Mouse (Mus musculus) gastrocnemius, postnatal 25 days (tissue): ENCODE measurements at regions not wholly inside any gene's neighbourhood (a gene's known extent, or its start where the extent isn't known, plus 50 kb on each side); places are given as distances from the start of the nearest gene placed in this dataset.
A peak's percentile ranks its signal among the peaks of the same experiment; 100 is the strongest.

ENCODE experiments used
- DNase-seq: peaks from one replicate; pipeline ENCODE4 v3.0.0; 2022

DNA sequence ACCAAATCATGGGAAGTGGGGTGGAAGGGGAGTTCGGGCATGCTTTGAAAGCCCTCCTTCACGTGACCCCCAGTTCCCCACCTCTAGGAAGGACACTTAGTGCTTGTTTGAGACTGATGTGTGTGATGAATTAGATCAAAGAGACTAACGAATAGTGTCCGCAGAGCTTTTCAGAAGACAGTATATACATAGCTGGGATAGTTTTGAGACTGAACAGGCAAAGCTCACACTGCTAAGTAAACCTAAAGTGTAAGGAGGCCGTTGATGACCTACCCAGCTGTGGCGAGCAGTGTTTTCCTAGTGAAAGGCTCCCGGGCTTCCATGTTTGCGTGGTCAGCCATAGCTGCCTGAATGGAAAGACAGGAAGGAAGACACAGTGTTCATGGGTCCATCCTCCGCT is 288.3 kb upstream of the Zfp507 start:
- no peak for DNase-seq

DNA sequence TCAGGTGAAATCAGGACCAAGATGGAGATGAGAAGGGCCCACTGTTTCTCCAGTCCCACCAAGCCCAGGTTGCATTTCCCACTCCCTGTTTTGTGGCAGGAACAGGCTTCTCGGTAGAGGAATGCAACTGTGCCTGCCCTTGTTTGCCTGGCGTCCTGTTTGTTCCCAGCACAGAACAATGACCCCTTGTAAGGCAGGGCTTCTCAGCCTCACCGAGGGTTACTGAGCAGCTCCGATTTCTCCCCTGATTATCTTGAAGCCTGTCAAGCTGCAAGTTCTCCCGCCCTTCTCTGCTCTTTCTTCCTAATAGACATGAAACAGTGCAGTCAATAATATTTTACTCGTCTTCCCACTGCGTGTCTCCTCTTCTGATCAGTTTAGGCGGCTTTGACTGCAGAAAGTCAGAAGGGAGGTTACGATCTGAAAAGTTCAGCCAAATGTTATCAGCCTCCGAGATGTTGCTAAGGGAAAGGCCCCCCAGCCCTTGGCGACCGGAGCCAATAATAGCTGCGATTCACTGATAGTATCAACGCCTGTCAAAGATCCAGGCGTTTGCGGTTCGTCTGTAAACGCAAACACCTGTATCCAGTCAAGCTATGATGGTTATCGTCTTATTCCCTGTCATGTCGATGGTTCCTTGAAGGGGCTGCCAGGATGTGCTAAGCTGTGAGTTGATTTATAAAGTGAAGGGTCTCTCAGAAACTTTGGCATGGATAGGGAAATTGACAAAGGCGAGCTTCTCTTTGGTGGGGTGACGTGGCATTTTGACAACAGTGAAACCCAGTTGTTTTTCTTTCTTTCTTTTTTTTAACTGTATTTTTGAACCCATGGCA is 287.7 kb upstream of the Zfp507 start:
- no peak for DNase-seq

GRCm38 (mm10) chr7:36087598-36087997 is 284.8 kb upstream of the Zfp507 start:
- no peak for DNase-seq

DNA sequence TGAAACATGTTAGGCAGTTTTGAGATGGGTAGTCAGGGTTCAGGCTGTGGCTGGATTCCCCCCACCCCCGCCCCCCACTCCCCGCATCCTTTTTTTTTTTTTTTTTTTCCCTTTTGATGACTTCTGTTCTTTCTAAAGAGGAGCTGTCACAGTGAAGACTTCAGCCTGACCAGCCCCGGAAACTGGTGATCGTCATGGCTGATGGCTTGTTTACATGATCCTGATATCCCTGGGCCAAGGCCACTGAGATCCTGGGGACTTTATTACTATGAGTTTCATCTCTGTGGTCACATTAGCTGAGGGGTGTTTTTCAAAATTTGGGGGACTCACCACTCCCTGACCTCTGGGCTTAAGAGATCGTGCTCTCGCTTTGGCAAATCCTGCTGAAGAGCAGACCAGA is 275.9 kb upstream of the Zfp507 start:
- no peak for DNase-seq

DNA sequence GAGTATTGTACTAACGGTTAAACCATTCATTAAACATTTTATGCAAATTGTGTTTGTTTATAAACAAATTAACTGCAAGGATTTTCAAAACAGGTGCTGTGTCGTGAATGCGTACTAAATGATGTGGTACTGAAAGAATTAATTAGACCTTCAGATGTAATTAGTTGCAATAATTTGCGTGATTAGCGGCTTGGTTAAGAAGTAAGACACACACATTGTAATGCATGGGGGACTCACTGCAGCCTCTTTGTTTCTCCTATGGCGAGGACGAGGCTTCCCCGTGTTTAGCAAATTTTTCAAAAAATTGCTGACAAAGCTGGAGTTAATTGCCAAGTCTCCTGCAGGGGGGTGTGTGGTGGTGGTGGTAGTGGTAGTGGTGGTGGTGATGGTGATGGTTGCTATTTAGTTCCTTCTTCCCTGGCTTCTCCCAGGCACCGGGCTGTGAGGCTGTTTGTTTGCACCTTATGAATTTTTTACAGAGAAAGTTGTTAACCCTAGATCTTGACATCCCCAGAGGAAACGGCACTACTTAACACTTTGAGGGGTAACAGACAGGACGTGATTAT is 275.4 kb upstream of the Zfp507 start:
- no peak for DNase-seq

GRCm38 (mm10) chr7:36077271-36077670 is 274.5 kb upstream of the Zfp507 start:
- DNase-seq, result no peak

DNA sequence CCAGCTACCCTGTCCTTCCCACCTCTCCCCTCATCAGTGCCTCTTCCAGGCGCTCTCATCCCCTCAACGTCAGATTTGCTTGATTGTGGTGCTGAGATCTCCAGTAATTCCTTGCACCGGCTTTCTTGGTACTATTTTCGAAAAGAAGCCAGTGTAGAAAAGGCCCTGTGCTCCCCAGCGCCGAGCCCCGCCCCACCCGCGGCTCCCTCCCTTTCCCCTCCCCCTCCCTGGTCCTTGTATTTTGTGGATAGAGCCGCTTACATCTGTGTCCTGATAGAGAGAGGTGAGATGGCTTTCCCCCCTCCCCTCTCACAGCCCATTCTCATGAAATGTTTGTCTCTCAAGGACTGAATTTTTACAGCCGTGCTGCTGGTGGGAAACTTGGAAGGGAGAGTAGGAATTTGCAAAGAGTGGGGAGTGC is 273.2 kb upstream of the Zfp507 start:
- DNase-seq, result peak; percentile 12

GRCm38 (mm10) chr7:36071774-36072173 is 269.0 kb upstream of the Zfp507 start:
- DNase-seq, result no peak

DNA sequence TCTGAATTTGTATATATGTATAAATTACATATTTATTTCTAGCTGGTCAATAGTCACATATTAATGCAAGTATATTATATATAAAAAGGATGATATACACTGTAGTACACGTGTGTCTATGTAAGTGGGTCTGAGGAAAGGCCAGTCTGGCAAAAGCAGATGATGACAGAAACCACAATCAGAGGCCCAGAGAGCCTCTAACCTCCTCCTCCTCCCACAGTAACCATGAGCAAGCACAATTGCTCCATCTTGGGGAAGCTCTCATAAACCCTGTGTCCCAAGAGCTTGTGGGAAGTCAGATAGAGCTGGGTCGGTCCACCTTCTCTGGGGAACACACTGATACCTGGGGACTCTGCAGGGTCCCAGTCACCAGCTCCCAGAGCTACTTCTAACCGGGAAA is 263.9 kb upstream of the Zfp507 start:
- DNase-seq, result no peak

- DNase-seq, result no peak
Observed at GRCm38 (mm10) chr7:36061679-36062078, 258.9 kb upstream of the Zfp507 start.

- no peak for DNase-seq
Observed at GRCm38 (mm10) chr7:36060426-36060825, 257.6 kb upstream of the Zfp507 start.

DNA sequence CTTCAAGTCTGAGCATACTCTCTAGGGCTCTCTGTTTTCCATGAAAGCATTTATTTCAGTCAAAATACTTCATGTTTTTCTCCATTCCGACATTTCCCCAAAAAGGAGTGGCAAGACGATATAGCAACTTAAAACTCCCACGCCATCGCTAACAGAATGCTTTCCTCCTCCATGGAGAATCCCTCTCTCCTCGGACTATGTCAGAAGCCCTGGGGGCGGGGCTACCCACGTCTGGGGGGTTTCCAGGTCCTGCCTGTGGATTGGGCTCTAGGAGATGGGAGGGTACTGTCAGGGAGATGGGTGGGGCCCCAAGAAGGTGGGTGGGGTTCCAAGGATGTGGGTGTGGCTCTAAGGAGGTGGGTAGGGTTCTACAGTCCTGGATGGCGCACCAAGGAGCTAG is 243.2 kb upstream of the Zfp507 start:
- DNase-seq, result no peak

- DNase-seq, result no peak
Observed at GRCm38 (mm10) chr7:36031881-36032280, 229.1 kb upstream of the Zfp507 start.

DNA sequence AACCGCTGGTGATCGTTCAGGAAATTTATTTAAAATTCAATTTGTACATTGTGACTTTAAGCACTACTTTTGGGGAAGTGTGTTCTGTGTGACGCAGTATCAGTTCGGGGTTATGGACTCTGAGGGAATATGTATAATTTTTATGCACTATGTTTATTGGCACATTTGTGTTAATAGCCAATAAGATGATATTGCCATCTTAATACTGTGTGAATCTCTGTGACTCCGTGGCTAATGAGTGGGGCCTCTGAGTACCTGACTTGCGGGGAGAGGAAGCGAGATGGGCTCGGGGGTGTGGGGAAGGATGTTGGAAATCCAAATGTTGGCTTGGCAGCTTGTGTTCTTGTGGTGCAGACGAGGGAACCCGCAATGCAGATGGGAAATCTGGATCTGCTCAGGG is 220.2 kb upstream of the Zfp507 start:
- DNase-seq, result no peak

DNA sequence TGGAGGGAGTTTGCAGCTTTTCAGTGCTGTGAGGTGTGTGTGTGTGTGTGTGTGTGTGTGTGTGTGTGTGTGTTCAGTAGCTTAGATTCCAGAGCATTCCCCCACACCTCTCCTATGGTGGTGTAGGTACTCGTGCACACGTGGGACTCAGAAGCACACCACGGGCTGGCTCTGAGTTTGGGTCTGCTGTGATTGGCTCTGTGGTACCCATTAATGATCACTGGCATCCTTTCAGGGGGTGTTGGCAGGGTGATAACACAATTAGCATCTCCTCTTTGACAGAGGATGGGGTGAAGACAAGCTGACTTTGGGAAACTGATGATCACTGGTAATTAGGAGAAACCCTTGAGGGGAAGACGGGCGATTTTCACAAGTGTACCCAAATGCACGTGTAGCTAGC is 219.7 kb upstream of the Zfp507 start:
- no peak for DNase-seq

DNA sequence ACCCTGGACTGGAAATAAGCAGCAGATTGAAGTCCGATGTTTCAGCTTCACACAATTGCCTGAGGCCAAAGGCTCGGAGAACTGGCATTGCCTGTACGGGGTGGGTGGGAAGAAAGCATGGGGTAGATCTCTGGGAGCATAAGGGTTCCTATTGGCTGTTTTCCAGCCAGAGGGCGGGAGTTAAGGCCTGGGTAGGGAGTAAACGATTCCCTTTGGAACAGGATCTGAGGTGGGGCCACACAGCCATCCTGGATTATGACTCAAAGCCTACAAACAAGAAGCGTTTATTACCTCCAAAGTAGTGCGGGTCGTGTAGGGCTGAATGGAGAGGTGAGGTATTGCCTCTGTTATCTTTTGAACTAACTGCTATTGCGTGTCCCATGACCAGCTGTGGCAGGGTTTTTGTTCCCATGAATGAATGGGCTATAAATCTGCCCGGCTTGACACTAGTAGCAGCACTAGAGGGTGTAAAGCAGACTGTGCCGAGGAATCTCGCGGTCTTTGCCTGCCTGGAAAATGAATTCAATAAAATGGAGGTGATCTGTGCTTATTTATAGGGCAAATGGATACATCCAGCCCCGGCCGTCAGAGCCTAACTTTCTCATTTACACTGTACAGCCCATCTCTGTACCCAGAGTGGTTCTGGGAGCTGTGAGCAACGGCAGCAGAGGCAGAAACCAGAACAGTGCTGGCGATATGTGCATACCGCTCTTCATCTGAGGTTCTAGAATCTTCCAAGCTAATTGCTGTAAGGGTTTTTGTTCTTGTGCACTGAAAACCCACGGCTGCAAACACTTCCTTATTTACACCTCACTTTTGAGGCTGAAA is 214.3 kb upstream of the Zfp507 start:
- no peak for DNase-seq

DNA sequence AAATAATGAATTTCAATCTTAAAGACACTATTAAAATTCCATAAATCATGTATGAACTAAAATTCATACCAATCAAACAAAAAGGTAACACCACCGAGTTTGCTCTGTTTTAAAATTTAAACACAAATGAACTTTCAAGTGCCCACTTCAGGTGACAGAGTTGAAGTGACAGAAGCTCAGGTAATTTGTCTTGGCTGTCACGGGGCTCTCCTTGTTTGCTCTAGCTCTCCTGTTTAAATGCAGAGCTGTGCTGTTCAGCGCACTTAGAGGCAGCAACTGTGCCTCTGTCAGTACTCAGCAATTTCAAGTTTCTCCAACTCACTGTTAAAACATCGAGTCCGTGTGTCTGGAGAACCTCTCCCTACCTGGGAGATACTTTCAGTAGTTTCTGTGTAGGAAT is 193.8 kb upstream of the Zfp507 start:
- no peak for DNase-seq

- no peak for DNase-seq
Observed at GRCm38 (mm10) chr7:35992511-35992910, 189.7 kb upstream of the Zfp507 start.

DNA sequence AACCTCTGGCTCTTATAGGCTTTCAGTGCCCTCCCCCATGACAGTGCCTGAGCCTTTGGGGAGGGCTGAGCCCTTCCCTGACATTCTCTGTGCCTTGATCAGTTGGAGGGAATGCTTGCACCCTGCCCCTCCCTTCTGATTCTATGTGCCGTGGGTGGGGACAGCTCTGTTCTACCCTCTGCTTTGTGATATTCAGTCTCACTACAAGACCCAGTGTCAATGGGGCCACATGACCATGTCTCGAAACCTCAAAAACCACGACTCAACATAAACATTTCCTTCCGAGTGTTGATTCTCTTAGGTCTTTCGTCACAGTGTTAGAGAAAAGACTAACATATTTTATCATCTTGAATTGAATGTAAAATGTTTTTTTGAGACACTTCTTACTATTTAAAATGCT is 188.3 kb upstream of the Zfp507 start:
- no peak for DNase-seq

DNA sequence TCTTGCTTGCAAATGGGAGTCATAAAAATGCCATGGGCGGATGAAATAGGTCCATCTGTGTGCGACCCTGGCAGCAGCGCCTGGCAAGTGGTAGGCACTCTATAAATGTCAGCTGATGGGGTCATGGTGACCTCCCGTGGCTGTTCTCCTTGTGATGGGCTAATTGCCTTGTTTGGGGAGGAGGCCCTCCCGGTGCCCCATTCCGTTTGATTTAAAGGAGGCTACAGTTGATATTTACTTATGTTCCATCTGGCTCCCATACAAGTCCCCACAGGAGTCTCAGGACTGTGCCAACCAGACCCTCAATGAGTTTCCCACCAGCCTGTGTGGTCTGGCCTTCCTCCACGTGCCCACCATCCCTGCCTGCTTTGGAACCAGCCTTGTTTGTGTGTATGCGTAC is 186.7 kb upstream of the Zfp507 start:
- no peak for DNase-seq

DNA sequence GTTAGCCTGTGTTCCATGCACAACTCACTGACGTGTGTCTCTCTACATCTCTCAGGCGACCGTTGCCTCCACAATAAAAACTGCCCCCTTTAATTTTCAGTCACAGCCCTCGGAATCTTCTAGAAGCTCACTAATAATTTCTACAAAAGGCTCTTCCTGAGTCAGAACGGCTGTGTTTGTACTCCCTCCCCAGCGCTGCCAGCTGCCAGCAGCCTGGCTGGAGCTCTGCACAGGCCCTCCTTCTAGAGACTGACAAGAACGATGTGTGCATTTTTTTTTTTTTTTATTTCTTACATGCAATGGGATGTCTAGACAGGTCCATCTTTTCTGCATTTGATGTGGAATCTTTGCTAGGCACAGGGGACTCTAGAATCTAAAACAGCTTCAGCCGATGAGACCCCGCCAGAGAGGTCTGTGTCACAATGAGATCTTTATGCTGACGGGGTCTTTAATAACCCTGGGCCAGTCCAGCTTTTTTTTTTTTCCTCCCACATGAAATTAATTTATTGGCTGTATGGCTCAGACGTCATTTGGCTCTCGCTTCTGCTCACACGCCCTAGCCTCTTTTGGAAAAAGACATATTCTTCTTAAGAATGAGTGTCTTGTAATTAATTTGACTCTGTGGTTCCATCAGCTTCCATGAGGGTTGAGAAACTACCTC is 185.8 kb upstream of the Zfp507 start:
- no peak for DNase-seq

GRCm38 (mm10) chr7:35977986-35978385 is 175.2 kb upstream of the Zfp507 start:
- DNase-seq, result no peak

DNA sequence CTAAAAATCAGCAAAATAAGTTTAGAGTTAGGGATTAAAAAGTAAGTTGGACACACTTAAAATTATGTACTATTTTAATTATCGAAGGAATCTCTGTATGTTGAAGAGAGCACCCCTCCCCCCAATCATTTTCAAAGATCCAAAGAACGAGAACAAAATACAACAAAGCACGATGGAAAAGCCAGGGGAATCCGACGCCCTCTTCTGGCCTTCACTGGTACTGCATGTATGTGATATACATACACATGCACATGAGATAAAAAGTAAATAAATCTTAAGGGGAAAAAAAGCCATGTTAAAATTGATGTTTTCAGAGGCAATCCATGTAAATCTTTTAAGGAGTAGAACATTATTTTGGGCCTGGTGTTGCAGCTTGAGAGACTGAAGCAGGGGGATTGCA is 155.9 kb upstream of the Zfp507 start:
- DNase-seq, result no peak
